In genomic region chr7:45685811-45686210, GRCm38 (mm10) we compare ENCODE assay signal across 22 mouse cellular contexts. TPM values are rescaled to one million over a fixed set of nuclear protein-coding genes. Genes with fewer than 3 reads are reported as not detected.
DNase-seq lines count a peak whose midpoint lies in the region; ATAC-seq lines count a peak whose summit lies in the region.
"Had no signal": no experiment of that assay in that cellular context is flagged by ENCODE, and none has a peak within 500 bp of the region (broad histone marks: within the 10 kb centered on the region; RNA-seq: fewer than 3 reads in every experiment).

No protein-coding gene starts in this region.

- peaks cover 31% of the 10 kb centered on the region for H3K27me3 ChIP-seq in hindbrain, embryonic 10.5 days (ENCODE audit: insufficient read depth, poor library complexity, severe bottlenecking)
- no peaks in the 10 kb centered on the region for H3K27me3 ChIP-seq in hindbrain, embryonic 16.5 days (replicated peaks; ENCODE audit: control insufficient read depth, insufficient read depth, low read length)
- no peaks in the 10 kb centered on the region for H3K27me3 ChIP-seq in embryonic facial prominence, embryonic 11.5 days (ENCODE audit: control insufficient read depth, insufficient read depth, low read length)
- no peaks in the 10 kb centered on the region; the same call in 1 of the 2 replicates for H3K27me3 ChIP-seq in intestine, embryonic 15.5 days (replicated peaks)
- no peaks in the 10 kb centered on the region for H3K27me3 ChIP-seq in stomach, embryonic 14.5 days (ENCODE audit: control insufficient read depth, insufficient read depth, low read length)
- H3K27me3 ChIP-seq: CH12.LX; midbrain, embryonic 15.5 days had no signal

- H3K4me3 ChIP-seq in hindbrain, embryonic 10.5 days: 0 out of 2 replicates have a peak overlapping the region, but pooled peaks have one; percentile 14
- no peak overlapping the region for H3K4me3 ChIP-seq in hindbrain, embryonic 16.5 days (ENCODE audit: low read length)
- H3K4me3 ChIP-seq in embryonic facial prominence, embryonic 11.5 days (ENCODE audit: low read depth, low read length): no peak overlapping the region
- H3K4me3 ChIP-seq in intestine, embryonic 15.5 days (replicated peaks): no peak overlapping the region
- H3K4me3 ChIP-seq in stomach, embryonic 14.5 days (ENCODE audit: low read depth, low read length): no peak overlapping the region
- H3K4me3 ChIP-seq: heart, embryonic 13.5 days; left cerebral cortex, adult 2 months; liver, embryonic 15.5 days; midbrain, embryonic 15.5 days had no signal

- WGBS in hindbrain, embryonic 10.5 days: 56% methylated on average over 10 of the region's 10 CpGs
- WGBS in hindbrain, embryonic 16.5 days: 54% methylated on average over 10 of the region's 10 CpGs
- WGBS in embryonic facial prominence, embryonic 11.5 days: 25% methylated on average over 10 of the region's 10 CpGs
- 33% methylated on average over 10 of the region's 10 CpGs for WGBS in intestine, embryonic 15.5 days
- 15% methylated on average over 10 of the region's 10 CpGs for WGBS in stomach, embryonic 14.5 days

- peak overlapping the region; percentile 71 for H3K27ac ChIP-seq in hindbrain, embryonic 10.5 days
- no peak overlapping the region for H3K27ac ChIP-seq in hindbrain, embryonic 16.5 days (ENCODE audit: low read depth, low read length)
- 0 out of 2 replicates have a peak overlapping the region, but pooled peaks have one; percentile 9 for H3K27ac ChIP-seq in embryonic facial prominence, embryonic 11.5 days (replicated peaks; ENCODE audit: low read depth, low read length)
- H3K27ac ChIP-seq in intestine, embryonic 15.5 days: peak overlapping the region; percentile 27; the same call in 1 of the 2 replicates
- H3K27ac ChIP-seq in stomach, embryonic 14.5 days (ENCODE audit: low read length): peak overlapping the region; percentile 40; the same call in 1 of the 2 replicates
- H3K27ac ChIP-seq: heart, embryonic 13.5 days; hindbrain, embryonic 14.5 days; left cerebral cortex, adult 2 months; liver, embryonic 15.5 days; midbrain, embryonic 15.5 days had no signal

- H3K36me3 ChIP-seq in hindbrain, embryonic 10.5 days: no peaks in the 10 kb centered on the region
- H3K36me3 ChIP-seq in hindbrain, embryonic 16.5 days (ENCODE audit: control insufficient read depth, insufficient read depth, low read length): no peaks in the 10 kb centered on the region
- H3K36me3 ChIP-seq in embryonic facial prominence, embryonic 11.5 days (replicated peaks; ENCODE audit: control insufficient read depth, insufficient read depth, low read depth, low read length): no peaks in the 10 kb centered on the region
- no peaks in the 10 kb centered on the region for H3K36me3 ChIP-seq in intestine, embryonic 15.5 days
- H3K36me3 ChIP-seq in stomach, embryonic 14.5 days (ENCODE audit: control insufficient read depth, insufficient read depth, low read length): no peaks in the 10 kb centered on the region
- H3K36me3 ChIP-seq: heart, embryonic 13.5 days; liver, embryonic 15.5 days; midbrain, embryonic 15.5 days had no signal

- no peak overlapping the region for H3K9ac ChIP-seq in hindbrain, embryonic 16.5 days (ENCODE audit: low read depth, low read length)
- peak overlapping the region; percentile 13; the same call in 1 of the 2 replicates for H3K9ac ChIP-seq in embryonic facial prominence, embryonic 11.5 days (replicated peaks; ENCODE audit: low read length)
- H3K9ac ChIP-seq in intestine, embryonic 15.5 days: peak overlapping the region; percentile 34; the same call in 1 of the 2 replicates
- H3K9ac ChIP-seq in stomach, embryonic 14.5 days (replicated peaks; ENCODE audit: low read depth, low read length): no peak overlapping the region
- H3K9ac ChIP-seq: forebrain, postnatal 0 days; heart, embryonic 13.5 days; hindbrain, embryonic 14.5 days; liver, embryonic 15.5 days; midbrain, embryonic 15.5 days had no signal

- ATAC-seq in hindbrain, embryonic 16.5 days: no peak
- no peak for ATAC-seq in embryonic facial prominence, embryonic 11.5 days (replicated peaks; ENCODE audit: insufficient number of reproducible peaks, low FRiP score, low TSS enrichment, low read depth)
- ATAC-seq in intestine, embryonic 15.5 days: no peak
- ATAC-seq in stomach, embryonic 14.5 days (ENCODE audit: insufficient number of reproducible peaks, insufficient read depth, low FRiP score, low read depth): no peak
- ATAC-seq: forebrain, postnatal 0 days; midbrain, embryonic 15.5 days had no signal

- H3K4me1 ChIP-seq in hindbrain, embryonic 10.5 days (replicated peaks): peaks cover 65% of the 10 kb centered on the region
- H3K4me1 ChIP-seq in hindbrain, embryonic 16.5 days (ENCODE audit: control insufficient read depth, insufficient read depth, low read depth, low read length): peaks cover 4% of the 10 kb centered on the region; the same call in 1 of the 2 replicates
- peaks cover 9% of the 10 kb centered on the region for H3K4me1 ChIP-seq in embryonic facial prominence, embryonic 11.5 days (ENCODE audit: control insufficient read depth, insufficient read depth, low read length)
- peaks cover 30% of the 10 kb centered on the region for H3K4me1 ChIP-seq in intestine, embryonic 15.5 days (replicated peaks)
- H3K4me1 ChIP-seq in stomach, embryonic 14.5 days (ENCODE audit: control insufficient read depth, insufficient read depth, low read length): peaks cover 28% of the 10 kb centered on the region

- no peak for DNase-seq in hindbrain, embryonic 10.5 days (ENCODE audit: low spot score)
- DNase-seq in embryonic facial prominence, embryonic 11.5 days (ENCODE audit: low spot score): peak; percentile 57
- DNase-seq in right cerebral cortex, postnatal 25 days: no peak
- no peak for DNase-seq in urinary bladder, adult 18-20 months (ENCODE audit: low spot score in 2 of 2)
- DNase-seq: adrenal gland, postnatal 36 days; cerebellum, adult 11-12 months; forebrain, postnatal 0 days; kidney, adult 9 months; kidney, postnatal 25 days; layer of hippocampus, adult 9-11 months; lung, postnatal 10 days; retina, postnatal 1 day; thymus, adult 18-20 months had no signal

- no peak overlapping the region for H3K4me2 ChIP-seq in hindbrain, embryonic 16.5 days (ENCODE audit: low read length)
- H3K4me2 ChIP-seq in embryonic facial prominence, embryonic 11.5 days (ENCODE audit: low read depth, low read length): no peak overlapping the region
- peak overlapping the region; percentile 6; the same call in 1 of the 2 replicates for H3K4me2 ChIP-seq in intestine, embryonic 15.5 days (replicated peaks)
- H3K4me2 ChIP-seq in stomach, embryonic 14.5 days (replicated peaks; ENCODE audit: low read depth, low read length): no peak overlapping the region; the same call in 1 of the 2 replicates
- H3K4me2 ChIP-seq: heart, embryonic 13.5 days; hindbrain, embryonic 14.5 days; liver, embryonic 15.5 days; midbrain, embryonic 15.5 days had no signal

- no peaks in the 10 kb centered on the region for H3K9me3 ChIP-seq in hindbrain, embryonic 10.5 days
- H3K9me3 ChIP-seq in hindbrain, embryonic 16.5 days (ENCODE audit: control insufficient read depth, low read length): no peaks in the 10 kb centered on the region
- no peaks in the 10 kb centered on the region for H3K9me3 ChIP-seq in embryonic facial prominence, embryonic 11.5 days (replicated peaks; ENCODE audit: control insufficient read depth, low read length)
- no peaks in the 10 kb centered on the region for H3K9me3 ChIP-seq in intestine, embryonic 15.5 days
- no peaks in the 10 kb centered on the region for H3K9me3 ChIP-seq in stomach, embryonic 14.5 days (ENCODE audit: control insufficient read depth, low read depth, low read length)
- H3K9me3 ChIP-seq: heart, embryonic 13.5 days; liver, embryonic 15.5 days; midbrain, embryonic 15.5 days had no signal

RNA-seq across cellular contexts. Expression of gene Ntn5, which starts 2.0 kb away (rescaled TPM):
- 0.39 and 0.98 TPM in 2 replicates for polyA plus RNA-seq in hindbrain, embryonic 10.5 days (2016; fragmentation: Nextera tagmentation; extraction: Ambion mirVana)
- 0.84 and 0.94 TPM in 2 replicates for polyA plus RNA-seq in hindbrain, embryonic 16.5 days (2015; fragmentation: Nextera tagmentation; extraction: Ambion mirVana)
- polyA plus RNA-seq in embryonic facial prominence, embryonic 11.5 days (2014; fragmentation: Nextera tagmentation; extraction: Ambion mirVana): 0.25 TPM in 2 replicates
- 0.73 TPM in 2 replicates for polyA plus RNA-seq in intestine, embryonic 15.5 days (2015; fragmentation: Nextera tagmentation; extraction: Ambion mirVana)
- polyA plus RNA-seq in stomach, embryonic 14.5 days (2014; fragmentation: Nextera tagmentation; extraction: Ambion mirVana): 0.67 and 1.0 TPM in 2 replicates
- polyA plus RNA-seq: liver, embryonic 15.5 days had no signal

RNA-seq across cellular contexts. Expression of gene Sec1, which starts 8.4 kb away (rescaled TPM):
- polyA plus RNA-seq in hindbrain, embryonic 10.5 days (2016; fragmentation: Nextera tagmentation; extraction: Ambion mirVana): 0.62 and 0.77 TPM in 2 replicates
- 0.43 and 0.45 TPM in 2 replicates for polyA plus RNA-seq in hindbrain, embryonic 16.5 days (2015; fragmentation: Nextera tagmentation; extraction: Ambion mirVana)
- polyA plus RNA-seq in embryonic facial prominence, embryonic 11.5 days (2014; fragmentation: Nextera tagmentation; extraction: Ambion mirVana): 0.27 and 0.42 TPM in 2 replicates
- polyA plus RNA-seq in intestine, embryonic 15.5 days (2015; fragmentation: Nextera tagmentation; extraction: Ambion mirVana): 1.9 and 2.0 TPM in 2 replicates
- polyA plus RNA-seq in stomach, embryonic 14.5 days (2014; fragmentation: Nextera tagmentation; extraction: Ambion mirVana): 4.8 and 5.7 TPM in 2 replicates

RNA-seq across cellular contexts. Expression of gene Car11, which starts 13.8 kb away (rescaled TPM):
- polyA plus RNA-seq in hindbrain, embryonic 10.5 days (2016; fragmentation: Nextera tagmentation; extraction: Ambion mirVana): 8.3 and 13.0 TPM in 2 replicates
- 63.8 and 68.2 TPM in 2 replicates for polyA plus RNA-seq in hindbrain, embryonic 16.5 days (2015; fragmentation: Nextera tagmentation; extraction: Ambion mirVana)
- polyA plus RNA-seq in embryonic facial prominence, embryonic 11.5 days (2014; fragmentation: Nextera tagmentation; extraction: Ambion mirVana): 6.9 and 8.7 TPM in 2 replicates
- polyA plus RNA-seq in intestine, embryonic 15.5 days (2015; fragmentation: Nextera tagmentation; extraction: Ambion mirVana): 5.5 and 6.4 TPM in 2 replicates
- 10.4 and 11.4 TPM in 2 replicates for polyA plus RNA-seq in stomach, embryonic 14.5 days (2014; fragmentation: Nextera tagmentation; extraction: Ambion mirVana)

RNA-seq across cellular contexts. Expression of gene Dbp, which starts 19.1 kb away (rescaled TPM):
- polyA plus RNA-seq in hindbrain, embryonic 10.5 days (2016; fragmentation: Nextera tagmentation; extraction: Ambion mirVana): 3.0 and 3.4 TPM in 2 replicates
- 3.2 and 3.3 TPM in 2 replicates for polyA plus RNA-seq in hindbrain, embryonic 16.5 days (2015; fragmentation: Nextera tagmentation; extraction: Ambion mirVana)
- polyA plus RNA-seq in embryonic facial prominence, embryonic 11.5 days (2014; fragmentation: Nextera tagmentation; extraction: Ambion mirVana): 4.9 and 5.6 TPM in 2 replicates
- polyA plus RNA-seq in intestine, embryonic 15.5 days (2015; fragmentation: Nextera tagmentation; extraction: Ambion mirVana): 3.1 and 3.4 TPM in 2 replicates
- polyA plus RNA-seq in stomach, embryonic 14.5 days (2014; fragmentation: Nextera tagmentation; extraction: Ambion mirVana): 6.4 and 6.7 TPM in 2 replicates

RNA-seq across cellular contexts. Expression of gene Fut2, which starts 19.6 kb away (rescaled TPM):
- polyA plus RNA-seq in hindbrain, embryonic 10.5 days (2016; fragmentation: Nextera tagmentation; extraction: Ambion mirVana): 0.12 and 0.21 TPM in 2 replicates
- 0.09 and 0.19 TPM in 2 replicates for polyA plus RNA-seq in hindbrain, embryonic 16.5 days (2015; fragmentation: Nextera tagmentation; extraction: Ambion mirVana)
- polyA plus RNA-seq in embryonic facial prominence, embryonic 11.5 days (2014; fragmentation: Nextera tagmentation; extraction: Ambion mirVana): 0.17 TPM in 1 of 2 replicates, not detected in the other
- 12.2 and 12.8 TPM in 2 replicates for polyA plus RNA-seq in intestine, embryonic 15.5 days (2015; fragmentation: Nextera tagmentation; extraction: Ambion mirVana)
- polyA plus RNA-seq in stomach, embryonic 14.5 days (2014; fragmentation: Nextera tagmentation; extraction: Ambion mirVana): 5.7 and 6.1 TPM in 2 replicates
- polyA plus RNA-seq: liver, embryonic 15.5 days had no signal

Comparison
In these comparisons a context has a peak if more than half of its experiments do, and no peak if none do; other contexts are left out.
1. H3K9ac ChIP-seq: peak in embryonic facial prominence, embryonic 11.5 days (single experiment) and intestine, embryonic 15.5 days (single experiment); none in hindbrain, embryonic 16.5 days (single experiment) and stomach, embryonic 14.5 days (single experiment).